Mouse (Mus musculus): ENCODE data around the gene Smarcc2. TPM values are rescaled to one million over a fixed set of nuclear protein-coding genes. Genes with fewer than 3 reads are reported as not detected.
A peak's percentile ranks its signal among the peaks of the same experiment; 100 is the strongest.

The Smarcc2 gene
- polyA plus RNA-seq, 1 experiment, result 377 TPM

DNA sequence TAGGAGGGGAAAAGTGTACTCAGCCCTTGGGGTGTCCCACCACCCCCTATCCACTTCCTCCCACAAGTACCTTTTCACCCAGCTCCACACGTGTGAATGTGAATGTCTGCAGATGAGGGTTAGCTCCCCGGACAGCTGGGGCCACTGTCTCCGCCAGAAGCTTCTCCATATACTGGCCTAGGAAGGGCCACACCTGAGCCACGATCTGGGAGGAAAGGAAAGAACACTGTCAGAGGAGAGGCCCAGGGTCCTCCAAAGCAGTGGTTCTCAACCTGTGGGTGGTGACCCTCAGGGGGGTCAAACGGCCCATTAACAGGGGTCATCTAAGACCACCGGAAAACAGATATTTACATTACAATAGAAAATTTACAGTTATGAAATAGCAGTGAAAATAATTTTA lies 63.3 kb downstream of the Smarcc2 start:
- DNase-seq (ENCODE audit: low read depth), result no peak

GRCm38 (mm10) chr10:128524111-128524731 lies 65.2 kb downstream of the Smarcc2 start:
- DNase-seq (ENCODE audit: low read depth), result peak; percentile 5
- TF ChIP-seq CTCF (IDR thresholded peaks at IDR 0.05; ENCODE audit: borderline replicate concordance, extremely low read depth, insufficient read depth, insufficient read length) (no peak), POLR2A (IDR thresholded peaks at IDR 0.05; ENCODE audit: borderline replicate concordance, extremely low read depth, insufficient read depth, insufficient read length, poor library complexity, severe bottlenecking) (no peak)

More for the DNA sequence above, 63.3 kb downstream of the Smarcc2 start:
- TF ChIP-seq POLR2A (IDR thresholded peaks at IDR 0.05; ENCODE audit: borderline replicate concordance, extremely low read depth, insufficient read depth, insufficient read length, poor library complexity, severe bottlenecking) (no peak), CTCF (IDR thresholded peaks at IDR 0.05; ENCODE audit: borderline replicate concordance, extremely low read depth, insufficient read depth, insufficient read length) (no peak)

DNA sequence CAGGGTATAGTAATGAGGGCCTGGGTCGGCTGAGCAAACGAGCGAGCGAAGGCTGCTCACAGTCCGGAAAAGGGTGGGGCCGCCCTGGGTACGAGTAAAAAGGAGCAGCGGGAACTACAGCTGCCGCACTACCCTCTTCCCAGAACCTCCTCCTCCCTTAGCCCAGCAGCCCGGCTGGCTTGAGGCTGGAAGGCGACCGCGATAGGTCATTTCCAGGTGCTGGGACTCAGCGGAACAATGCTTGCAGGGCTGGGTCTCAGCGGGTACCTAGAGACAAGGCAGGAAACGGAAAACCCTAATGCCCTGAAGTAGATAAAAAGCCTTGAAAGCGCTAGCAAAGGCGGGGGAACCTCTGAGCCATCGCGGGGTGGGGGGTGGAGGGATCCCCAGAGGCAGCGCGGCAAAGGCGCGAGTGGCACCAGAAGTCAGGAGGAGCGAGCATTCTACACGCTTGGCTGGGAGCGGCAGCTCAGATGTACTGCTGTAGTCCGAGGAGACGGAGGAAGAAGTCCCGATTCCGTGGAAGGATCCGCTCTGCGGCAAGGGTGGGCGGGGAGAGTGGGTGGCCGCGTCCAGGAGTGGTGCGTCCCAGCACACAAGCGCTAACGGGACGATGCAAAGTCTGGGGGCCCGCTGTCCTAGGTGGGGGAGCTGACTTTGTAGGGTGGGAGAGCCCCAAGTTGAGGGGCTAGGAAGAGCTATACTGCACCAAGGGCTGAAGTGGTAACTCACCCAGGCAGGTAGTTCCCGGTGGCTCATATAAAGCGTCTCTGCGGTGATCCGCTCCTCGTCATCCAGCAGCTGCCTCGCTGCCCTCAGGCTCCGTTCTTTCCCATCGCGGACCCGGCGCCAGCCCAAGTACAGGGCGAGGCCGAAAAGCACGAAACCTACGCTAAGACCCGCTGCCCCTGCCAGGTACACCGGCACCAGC lies 65.9 kb downstream of the Smarcc2 start:
- TF ChIP-seq POLR2A (IDR thresholded peaks at IDR 0.05; ENCODE audit: borderline replicate concordance, extremely low read depth, insufficient read depth, insufficient read length, poor library complexity, severe bottlenecking), result no peak
- no peak for TF ChIP-seq CTCF (IDR thresholded peaks at IDR 0.05; ENCODE audit: borderline replicate concordance, extremely low read depth, insufficient read depth, insufficient read length)

GRCm38 (mm10) chr10:128525671-128526308 lies 66.7 kb downstream of the Smarcc2 start, which contains the start of gene Esyt1:
Gene Esyt1, minus strand, starts transcription at chr10:128525871.
- peak; percentile 18; the same call in 1 of the 2 replicates for TF ChIP-seq CTCF (IDR thresholded peaks at IDR 0.05; ENCODE audit: borderline replicate concordance, extremely low read depth, insufficient read depth, insufficient read length)
- 0 out of 2 replicates have a peak, but pooled peaks have one; percentile 33 for TF ChIP-seq POLR2A (IDR thresholded peaks at IDR 0.05; ENCODE audit: borderline replicate concordance, extremely low read depth, insufficient read depth, insufficient read length, poor library complexity, severe bottlenecking)
- peak; percentile 98 for DNase-seq (ENCODE audit: low read depth)

More for the DNA sequence above, 65.9 kb downstream of the Smarcc2 start:
- DNase-seq (ENCODE audit: low read depth), result peak; percentile 71

GRCm38 (mm10) chr10:128526366-128527356 lies 67.6 kb downstream of the Smarcc2 start:
- TF ChIP-seq CTCF (IDR thresholded peaks at IDR 0.05; ENCODE audit: borderline replicate concordance, extremely low read depth, insufficient read depth, insufficient read length) (no peak), POLR2A (IDR thresholded peaks at IDR 0.05; ENCODE audit: borderline replicate concordance, extremely low read depth, insufficient read depth, insufficient read length, poor library complexity, severe bottlenecking) (no peak)
- no peak for DNase-seq (ENCODE audit: low read depth)

GRCm38 (mm10) chr10:128535206-128535605 lies 76.2 kb downstream of the Smarcc2 start:
- DNase-seq (ENCODE audit: low read depth), result no peak

GRCm38 (mm10) chr10:128535624-128536265 lies 76.7 kb downstream of the Smarcc2 start:
- DNase-seq (ENCODE audit: low read depth), result no peak
- TF ChIP-seq POLR2A (IDR thresholded peaks at IDR 0.05; ENCODE audit: borderline replicate concordance, extremely low read depth, insufficient read depth, insufficient read length, poor library complexity, severe bottlenecking) (no peak), CTCF (IDR thresholded peaks at IDR 0.05; ENCODE audit: borderline replicate concordance, extremely low read depth, insufficient read depth, insufficient read length) (no peak)

More at GRCm38 (mm10) chr10:128535206-128535605, 76.2 kb downstream of the Smarcc2 start:
- TF ChIP-seq CTCF (IDR thresholded peaks at IDR 0.05; ENCODE audit: borderline replicate concordance, extremely low read depth, insufficient read depth, insufficient read length) (no peak), POLR2A (IDR thresholded peaks at IDR 0.05; ENCODE audit: borderline replicate concordance, extremely low read depth, insufficient read depth, insufficient read length, poor library complexity, severe bottlenecking) (no peak)

- peak; percentile 91 for DNase-seq (ENCODE audit: low read depth)
- TF ChIP-seq POLR2A (IDR thresholded peaks at IDR 0.05; ENCODE audit: borderline replicate concordance, extremely low read depth, insufficient read depth, insufficient read length, poor library complexity, severe bottlenecking), result no peak
- TF ChIP-seq CTCF (IDR thresholded peaks at IDR 0.05; ENCODE audit: borderline replicate concordance, extremely low read depth, insufficient read depth, insufficient read length), result peak; percentile 89
These were observed 77.4 kb downstream of the Smarcc2 start for GRCm38 (mm10) chr10:128536266-128536940.

GRCm38 (mm10) chr10:128538340-128538870 lies 79.4 kb downstream of the Smarcc2 start:
- TF ChIP-seq POLR2A (IDR thresholded peaks at IDR 0.05; ENCODE audit: borderline replicate concordance, extremely low read depth, insufficient read depth, insufficient read length, poor library complexity, severe bottlenecking), result no peak
- TF ChIP-seq CTCF (IDR thresholded peaks at IDR 0.05; ENCODE audit: borderline replicate concordance, extremely low read depth, insufficient read depth, insufficient read length), result no peak
- DNase-seq (ENCODE audit: low read depth), result no peak

Other genes starting within 250 kb of the Smarcc2 start
- gene Spryd4, start 247.4 kb upstream of the Smarcc2 start, polyA plus RNA-seq (2012; rRNA removed), result 12.6 and 15.2 TPM in 2 replicates
- 0.36 and 0.39 TPM in 2 replicates for gene Mip, start 233.4 kb upstream of the Smarcc2 start, polyA plus RNA-seq (2012; rRNA removed)
- gene Timeless, start 227.2 kb upstream of the Smarcc2 start, polyA plus RNA-seq (2012; rRNA removed), result 12.9 and 14.0 TPM in 2 replicates
- 0.20 and 0.23 TPM in 2 replicates for gene Apon, start 205.2 kb upstream of the Smarcc2 start, polyA plus RNA-seq (2012; rRNA removed)
- not detected in 2 replicates for gene Apof, start 190.6 kb upstream of the Smarcc2 start, polyA plus RNA-seq (2012; rRNA removed)
- 26.4 and 27.7 TPM in 2 replicates for gene Stat2, start 188.7 kb upstream of the Smarcc2 start, polyA plus RNA-seq (2012; rRNA removed)
- 0.11 and 0.20 TPM in 2 replicates for gene Il23a, start 160.5 kb upstream of the Smarcc2 start, polyA plus RNA-seq (2012; rRNA removed)
- gene Pan2, start 155.9 kb upstream of the Smarcc2 start, polyA plus RNA-seq (2012; rRNA removed), result 38.4 and 47.4 TPM in 2 replicates
- gene Cnpy2, start 136.8 kb upstream of the Smarcc2 start, polyA plus RNA-seq (2012; rRNA removed), result 84.5 and 86.3 TPM in 2 replicates
- 185 and 203 TPM in 2 replicates for gene Cs, start 121.5 kb upstream of the Smarcc2 start, polyA plus RNA-seq (2012; rRNA removed)
- 69.0 and 90.1 TPM in 2 replicates for gene Coq10a, start 90.3 kb upstream of the Smarcc2 start, polyA plus RNA-seq (2012; rRNA removed)
- gene Ankrd52, start 82.1 kb upstream of the Smarcc2 start, polyA plus RNA-seq (2012; rRNA removed), result 43.1 and 55.1 TPM in 2 replicates
- 0.04 and 0.35 TPM in 2 replicates for gene Slc39a5, start 58.0 kb upstream of the Smarcc2 start, polyA plus RNA-seq (2012; rRNA removed)
- 96.8 and 102 TPM in 2 replicates for gene Nabp2, start 47.8 kb upstream of the Smarcc2 start, polyA plus RNA-seq (2012; rRNA removed)
- gene Rnf41, start 47.6 kb upstream of the Smarcc2 start, polyA plus RNA-seq (2012; rRNA removed), result 73.9 and 76.9 TPM in 2 replicates
- 1,007 and 1,045 TPM in 2 replicates for gene Myl6, start 34.9 kb downstream of the Smarcc2 start, polyA plus RNA-seq (2012; rRNA removed)
- 31.6 and 36.4 TPM in 2 replicates for gene Myl6b, start 39.4 kb downstream of the Smarcc2 start, polyA plus RNA-seq (2012; rRNA removed)
- 15.4 and 20.1 TPM in 2 replicates for gene Esyt1, start 66.6 kb downstream of the Smarcc2 start, polyA plus RNA-seq (2012; rRNA removed)
- gene Zc3h10, start 88.5 kb downstream of the Smarcc2 start, polyA plus RNA-seq (2012; rRNA removed), result 19.3 and 23.1 TPM in 2 replicates
- 2,223 TPM in 2 replicates for gene Rpl41, start 90.1 kb downstream of the Smarcc2 start, polyA plus RNA-seq (2012; rRNA removed)
- 117 and 123 TPM in 2 replicates for gene Pa2g4, start 106.7 kb downstream of the Smarcc2 start, polyA plus RNA-seq (2012; rRNA removed)
- 0.87 and 1.5 TPM in 2 replicates for gene Erbb3, start 130.4 kb downstream of the Smarcc2 start, polyA plus RNA-seq (2012; rRNA removed)
- 896 and 1,032 TPM in 2 replicates for gene Rps26, start 167.5 kb downstream of the Smarcc2 start, polyA plus RNA-seq (2012; rRNA removed)
- 18.8 and 31.3 TPM in 2 replicates for gene Ikzf4, start 186.7 kb downstream of the Smarcc2 start, polyA plus RNA-seq (2012; rRNA removed)
- gene Suox, start 214.8 kb downstream of the Smarcc2 start, polyA plus RNA-seq (2012; rRNA removed), result 10.8 and 11.4 TPM in 2 replicates
- 108 and 116 TPM in 2 replicates for gene Rab5b, start 237.0 kb downstream of the Smarcc2 start, polyA plus RNA-seq (2012; rRNA removed)
- gene Pmel, start 244.9 kb downstream of the Smarcc2 start, polyA plus RNA-seq (2012; rRNA removed), result 1.1 and 1.5 TPM in 2 replicates
- 22.5 and 42.4 TPM in 2 replicates for gene Cdk2, start 245.8 kb downstream of the Smarcc2 start, polyA plus RNA-seq (2012; rRNA removed)